Mouse (Mus musculus): Measurements from ENCODE around the gene Zscan22.

DNA sequence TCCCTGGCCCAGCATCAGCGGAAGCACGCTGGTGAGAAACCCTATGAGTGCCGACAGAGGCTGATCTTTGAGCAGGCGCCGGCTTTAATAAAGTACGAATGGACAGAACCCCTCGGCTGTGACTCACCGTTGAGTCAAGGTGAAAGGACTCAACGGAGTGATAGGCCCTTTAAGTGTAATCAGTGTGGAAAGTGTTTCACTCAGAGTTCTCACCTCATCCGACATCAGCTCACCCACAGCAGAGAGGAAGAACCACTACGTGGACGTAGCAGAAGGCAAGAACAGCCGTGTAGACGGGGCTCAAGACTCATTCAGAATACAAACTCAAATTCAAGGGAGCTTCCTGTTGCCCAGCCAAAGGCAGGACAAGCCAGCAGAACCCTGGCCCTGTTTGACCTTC lies 6.7 kb upstream of the Zscan22 start:
- no peak for TF ChIP-seq ZNF384 (IDR thresholded peaks at IDR 0.05; ENCODE audit: low read depth, low read length)
- no peak for TF ChIP-seq CHD2 (IDR thresholded peaks at IDR 0.05; ENCODE audit: low read depth, low read length)
- TF ChIP-seq ZC3H11A (IDR thresholded peaks at IDR 0.05; ENCODE audit: borderline replicate concordance, low read depth, low read length): no peak
- no peak for TF ChIP-seq MAFK (IDR thresholded peaks at IDR 0.05; ENCODE audit: insufficient read depth, low read depth, low read length)

All from ES-E14 (cell line).